Mouse (Mus musculus) C2C12 (cell line): ENCODE results near the gene D430041D05Rik.

Source experiments
- CEBPB ChIP-seq: IDR thresholded peaks from one replicate; pipeline ENCODE4 v1.6.1; 2011; ENCODE audit warnings: low read depth, mild to moderate bottlenecking, control low read depth, moderate library complexity
- CTCF ChIP-seq: IDR thresholded peaks from one replicate; pipeline ENCODE4 v1.5.1; 2011; ENCODE audit not compliant: control insufficient read depth, insufficient read depth, insufficient read length
- MAX ChIP-seq: IDR thresholded peaks from one replicate; pipeline ENCODE4 v1.6.1; 2011; ENCODE audit warnings: mild to moderate bottlenecking, control low read depth
- MYOD1 ChIP-seq: IDR thresholded peaks from one replicate; pipeline ENCODE4 v1.6.1; 2011; ENCODE audit warnings: low read depth; ENCODE audit not compliant: control insufficient read depth, insufficient read length
- USF1 ChIP-seq: IDR thresholded peaks from one replicate; pipeline ENCODE4 v1.6.1; 2011; ENCODE audit warnings: low read depth, mild to moderate bottlenecking, control low read depth, moderate library complexity

- TF ChIP-seq CTCF (no peak), CEBPB (no peak), USF1 (no peak), MYOD1 (no peak), MAX (no peak)
Measured at GRCm38 (mm10) chr2:104385941-104386340, 24.9 kb downstream of the D430041D05Rik start.
